Mouse (Mus musculus) layer of hippocampus, adult 18-20 months (tissue): ENCODE results near the gene Sele. TPM values are rescaled to one million over a fixed set of nuclear protein-coding genes. Genes with fewer than 3 reads are reported as not detected.

ENCODE experiments used
- DNase-seq, 2 experiments: peaks; one replicate each; pipeline ENCODE4 v3.0.0; 2022; ENCODE audit warnings: low spot score in 2 of 2
- total RNA-seq, 2 experiments: library from RNA; stranded (reverse); gene quantifications; 2 replicates each; pipeline ENCODE4 v1.2.3; 2021

Sele gene
- total RNA-seq, 2 experiments from 2014 or later, result not detected

GRCm38 (mm10) chr1:164071111-164071510 is 23.1 kb downstream of the Sele start:
- no peak for DNase-seq

GRCm38 (mm10) chr1:164072001-164072400 is 24.0 kb downstream of the Sele start:
- no peak for DNase-seq

GRCm38 (mm10) chr1:164073091-164073490 is 25.1 kb downstream of the Sele start:
- DNase-seq, result no peak

GRCm38 (mm10) chr1:164073803-164074202 is 25.8 kb downstream of the Sele start:
- no peak for DNase-seq

GRCm38 (mm10) chr1:164074606-164075140 is 26.6 kb downstream of the Sele start:
- no peak for DNase-seq

- no peak for DNase-seq
Measured at GRCm38 (mm10) chr1:164075416-164075815, 27.4 kb downstream of the Sele start.

- no peak for DNase-seq
Measured at GRCm38 (mm10) chr1:164076441-164076840, 28.4 kb downstream of the Sele start.

- no peak for DNase-seq
Measured at GRCm38 (mm10) chr1:164077031-164077430, 29.0 kb downstream of the Sele start.

- DNase-seq, result no peak
Measured at GRCm38 (mm10) chr1:164078323-164078741, 30.3 kb downstream of the Sele start.

GRCm38 (mm10) chr1:164079091-164079490 is 31.1 kb downstream of the Sele start:
- DNase-seq, result no peak

GRCm38 (mm10) chr1:164083046-164083445 is 35.0 kb downstream of the Sele start:
- no peak for DNase-seq

- DNase-seq, result no peak
Measured at GRCm38 (mm10) chr1:164086797-164087196, 38.8 kb downstream of the Sele start.

GRCm38 (mm10) chr1:164087872-164088271 is 39.8 kb downstream of the Sele start:
- DNase-seq, result no peak

- no peak for DNase-seq
Measured at GRCm38 (mm10) chr1:164096780-164097179, 48.7 kb downstream of the Sele start.

GRCm38 (mm10) chr1:164097911-164098310 is 49.9 kb downstream of the Sele start:
- no peak for DNase-seq

GRCm38 (mm10) chr1:164098372-164098771 is 50.3 kb downstream of the Sele start:
- peak; percentile 2 to 22 for DNase-seq

Other genes starting within 250 kb of the Sele start
- gene Scyl3, start 119.1 kb upstream of the Sele start, total RNA-seq, result 10 to 100 TPM; 19.7 to 19.8 TPM
- 1 to 10 TPM; 1.3 to 1.4 TPM for gene BC055324, start 53.4 kb upstream of the Sele start, total RNA-seq
- 1 to 10 TPM; 7.4 to 7.6 TPM for gene Mettl18, start 53.3 kb upstream of the Sele start, total RNA-seq
- not detected for gene Sell, start 13.7 kb downstream of the Sele start, total RNA-seq
- gene Selp, start 67.0 kb downstream of the Sele start, total RNA-seq, result not detected
- gene F5, start 103.6 kb downstream of the Sele start, total RNA-seq, result 1 to 10 TPM in 1 of 2 experiments, under 1 TPM in 1; 0.66 to 1.6 TPM
- gene Slc19a2, start 200.8 kb downstream of the Sele start, total RNA-seq, result 10 to 100 TPM; 12.6 to 14.8 TPM
- gene Ccdc181, start 227.4 kb downstream of the Sele start, total RNA-seq, result 10 to 100 TPM; 22.5 to 22.7 TPM